Mouse (Mus musculus) myocyte (in vitro differentiated cells): ENCODE results near the gene Washc4.
A peak's percentile ranks its signal among the peaks of the same experiment; 100 is the strongest.

Experiments
- CEBPB ChIP-seq: IDR thresholded peaks from 2 replicates; pipeline ENCODE4 v1.6.1; 2011; ENCODE audit warnings: mild to moderate bottlenecking, moderate library complexity; ENCODE audit not compliant: poor library complexity, insufficient read depth, severe bottlenecking
- E2F4 ChIP-seq: IDR thresholded peaks from one replicate; pipeline ENCODE4 v1.6.1; 2011; ENCODE audit warnings: mild to moderate bottlenecking, control low read depth, moderate library complexity; ENCODE audit not compliant: insufficient read depth
- MAX ChIP-seq: IDR thresholded peaks from one replicate; pipeline ENCODE4 v1.6.1; 2011; ENCODE audit warnings: low read depth, mild to moderate bottlenecking, control low read depth
- MYOD1 ChIP-seq, 3 experiments: IDR thresholded peaks; one replicate each; pipeline ENCODE4 v1.6.1; 2011; ENCODE audit warnings: control low read depth in 2 of 3, low read depth in 2 of 3, mild to moderate bottlenecking in 2 of 3, moderate library complexity in 1 of 3; ENCODE audit not compliant: insufficient read length in 2 of 3, control insufficient read depth in 1 of 3
- MYOG ChIP-seq, 3 experiments: IDR thresholded peaks; one replicate each; pipeline ENCODE4 v1.6.1; 2011; ENCODE audit warnings: control low read depth in 2 of 3, low read depth in 2 of 3, mild to moderate bottlenecking in 2 of 3; ENCODE audit not compliant: insufficient read length in 2 of 3, control insufficient read depth in 1 of 3, insufficient read depth in 1 of 3
- POLR2A ChIP-seq: IDR thresholded peaks from one replicate; pipeline ENCODE4 v1.6.1; 2011; ENCODE audit warnings: low read depth, mild to moderate bottlenecking, control low read depth, moderate library complexity; ENCODE audit not compliant: insufficient read length
- POLR2AphosphoS2 ChIP-seq: IDR thresholded peaks from one replicate; pipeline ENCODE4 v1.6.1; 2011; ENCODE audit warnings: low read depth, control low read depth; ENCODE audit not compliant: insufficient read length
- REST ChIP-seq: IDR thresholded peaks from one replicate; pipeline ENCODE4 v1.6.1; 2011; ENCODE audit warnings: mild to moderate bottlenecking, control low read depth, moderate library complexity; ENCODE audit not compliant: insufficient read depth, insufficient read length
- SRF ChIP-seq: IDR thresholded peaks from one replicate; pipeline ENCODE4 v1.6.1; 2011; ENCODE audit warnings: low read depth; ENCODE audit not compliant: control insufficient read depth, insufficient read length
- TCF12 ChIP-seq: IDR thresholded peaks from one replicate; pipeline ENCODE4 v1.6.1; 2011; ENCODE audit warnings: mild to moderate bottlenecking, control low read depth; ENCODE audit not compliant: poor library complexity, insufficient read depth, severe bottlenecking
- TCF3 ChIP-seq: IDR thresholded peaks from one replicate; pipeline ENCODE4 v1.6.1; 2011; ENCODE audit warnings: low read depth, control low read depth; ENCODE audit not compliant: insufficient read length
- USF1 ChIP-seq: IDR thresholded peaks from one replicate; pipeline ENCODE4 v1.6.1; 2011; ENCODE audit warnings: low read depth, mild to moderate bottlenecking, control low read depth, moderate library complexity

- TF ChIP-seq E2F4 (no peak), POLR2AphosphoS2 (peak; percentile 87), POLR2A (peak; percentile 74), SRF (no peak), MYOD1 (IDR thresholded peaks at IDR 0.05; ENCODE audit: control insufficient read depth in 1 of 3, insufficient read length in 2 of 3, low read depth in 2 of 3) (no peak), TCF12 (no peak), CEBPB (peak; percentile 87), TCF3 (no peak), MAX (peak; percentile 43), USF1 (no peak), REST (no peak), MYOG (IDR thresholded peaks at IDR 0.05; ENCODE audit: control insufficient read depth in 1 of 3, insufficient read depth in 1 of 3, insufficient read length in 2 of 3, low read depth in 2 of 3) (no peak)
Measured at GRCm38 (mm10) chr10:83533258-83533909, 10.2 kb upstream of the Washc4 start.
